Mouse (Mus musculus) spleen, postnatal 14 days (tissue): ENCODE measurements at regions not wholly inside any gene's neighbourhood (a gene's known extent, or its start where the extent isn't known, plus 50 kb on each side); places are given as distances from the start of the nearest gene placed in this dataset.

ENCODE experiments used
- DNase-seq, 2 experiments: peaks; one replicate each; pipeline ENCODE4 v3.0.0; 2021 to 2022; ENCODE audit warnings: low spot score in 2 of 2

DNA sequence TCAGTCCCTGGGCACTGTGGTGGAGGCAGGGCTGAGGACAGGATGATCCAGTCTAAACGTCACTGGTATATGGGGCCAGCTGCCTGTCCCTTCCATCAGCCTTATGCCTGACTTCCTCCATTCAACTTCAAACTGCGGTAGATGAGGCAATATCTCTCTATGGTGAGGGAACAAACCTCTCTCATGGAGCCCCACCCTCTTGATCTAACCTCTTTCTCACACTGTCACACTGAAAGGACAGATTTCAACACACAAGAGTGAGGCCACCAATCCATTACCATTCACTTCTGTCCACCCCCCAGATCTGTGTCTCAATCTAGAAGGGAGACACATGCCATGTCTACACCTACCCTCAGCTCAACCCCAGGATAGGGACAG is 92.5 kb upstream of the Smad3 start:
- DNase-seq: no peak

DNA sequence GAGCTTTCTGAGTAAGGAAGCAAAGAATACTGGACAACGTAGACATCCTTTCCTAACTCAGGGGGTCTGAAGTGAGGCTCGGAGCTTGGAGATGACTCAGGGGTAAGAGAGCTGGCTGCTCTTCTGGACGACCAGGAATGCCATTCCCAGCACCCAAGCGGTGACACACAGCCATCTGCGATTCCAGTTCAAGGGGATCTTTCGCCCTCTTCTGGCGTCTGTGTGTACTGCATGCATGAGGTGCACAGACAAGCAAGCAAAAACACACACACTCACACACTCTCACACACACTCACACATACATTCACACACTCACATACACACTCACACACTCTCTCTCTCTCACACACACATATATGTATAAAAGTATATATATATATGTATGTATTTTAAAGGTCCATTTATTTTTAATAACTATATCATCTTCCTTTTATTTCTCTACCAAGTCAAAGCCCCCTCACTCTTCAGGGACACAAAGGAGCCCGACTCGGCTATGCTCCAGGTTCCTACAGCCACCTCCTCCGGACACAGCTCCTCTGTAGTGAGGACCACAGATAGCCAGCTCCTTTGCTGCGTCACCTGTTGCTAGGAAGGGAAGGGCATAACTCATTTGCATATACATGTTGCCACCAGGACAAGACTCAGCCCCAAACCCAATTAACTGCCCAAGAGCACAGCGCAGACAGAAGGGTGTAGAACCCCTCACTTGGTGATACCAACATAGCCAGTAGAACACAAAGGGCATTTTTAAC is 91.9 kb upstream of the Smad3 start:
- peak in 1 of 2 experiments; percentile 13 for DNase-seq

DNA sequence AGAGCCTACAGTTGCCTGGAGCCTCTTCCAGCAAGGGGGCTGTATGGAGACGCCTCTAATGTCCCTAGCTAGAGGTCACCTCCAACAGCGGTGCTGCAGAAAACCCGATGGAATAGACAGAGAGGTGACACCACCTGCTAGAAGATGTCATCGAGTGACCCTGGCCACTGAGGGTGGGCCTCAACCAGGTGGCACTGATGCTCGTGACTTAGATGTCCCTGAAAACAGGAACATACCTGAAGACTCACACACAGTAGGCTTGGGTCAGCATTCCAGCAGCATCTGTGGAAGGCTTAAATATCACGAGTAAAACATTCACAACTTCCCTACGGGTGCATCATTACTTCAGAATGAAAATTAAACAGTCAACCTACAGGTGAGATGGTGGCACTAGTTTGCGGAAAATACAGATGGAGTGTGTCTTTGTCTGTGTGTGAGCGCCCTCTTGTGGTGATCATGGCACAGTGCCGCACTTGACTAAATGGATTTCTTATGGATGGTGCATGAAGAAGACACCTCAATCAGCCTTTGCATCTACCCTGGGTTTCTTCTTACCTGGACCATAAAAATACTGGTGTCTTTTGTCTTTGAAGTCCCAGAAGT is 86.2 kb upstream of the Smad3 start:
- peak in 1 of 2 experiments; percentile 60 for DNase-seq

DNA sequence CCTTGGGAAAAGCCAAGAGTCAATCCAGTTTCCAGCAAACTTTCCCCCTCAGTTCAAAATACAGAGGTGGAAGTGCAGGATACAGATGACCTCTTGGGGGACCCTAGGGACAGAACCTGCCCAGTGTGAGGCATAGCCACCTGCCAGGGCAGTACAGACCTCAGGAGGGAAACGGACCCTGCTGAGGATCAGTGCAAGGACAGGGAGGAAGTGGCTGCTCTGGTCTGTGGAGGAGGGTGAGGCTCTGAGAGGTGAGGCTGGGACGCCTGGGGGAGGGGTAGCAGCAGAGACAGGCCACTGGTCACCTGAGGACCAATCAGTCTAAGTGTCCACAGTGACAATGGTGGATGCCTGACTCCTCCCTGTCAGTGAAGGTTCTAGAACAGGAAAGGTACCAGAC is 85.6 kb upstream of the Smad3 start:
- no peak for DNase-seq

DNA sequence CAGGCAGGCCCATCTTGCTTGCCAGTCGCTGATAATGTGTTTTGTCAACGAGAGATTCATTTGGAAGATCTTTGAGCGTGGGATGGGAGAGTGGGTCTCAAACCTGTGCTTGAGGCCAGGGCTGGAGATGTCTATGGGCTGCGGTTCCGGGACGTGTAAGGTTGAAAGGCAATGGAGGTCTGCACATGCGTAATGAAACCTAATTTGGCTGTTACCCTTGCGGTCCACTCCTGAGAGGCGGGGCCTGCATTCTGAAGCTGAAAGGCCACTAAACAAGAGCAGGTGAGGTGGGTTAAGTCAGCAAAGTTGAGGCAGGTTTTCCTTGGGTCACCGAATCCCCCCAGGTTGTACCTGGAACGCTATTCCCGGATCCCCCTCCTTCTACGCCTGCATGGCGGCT is 83.3 kb upstream of the Smad3 start:
- no peak for DNase-seq

DNA sequence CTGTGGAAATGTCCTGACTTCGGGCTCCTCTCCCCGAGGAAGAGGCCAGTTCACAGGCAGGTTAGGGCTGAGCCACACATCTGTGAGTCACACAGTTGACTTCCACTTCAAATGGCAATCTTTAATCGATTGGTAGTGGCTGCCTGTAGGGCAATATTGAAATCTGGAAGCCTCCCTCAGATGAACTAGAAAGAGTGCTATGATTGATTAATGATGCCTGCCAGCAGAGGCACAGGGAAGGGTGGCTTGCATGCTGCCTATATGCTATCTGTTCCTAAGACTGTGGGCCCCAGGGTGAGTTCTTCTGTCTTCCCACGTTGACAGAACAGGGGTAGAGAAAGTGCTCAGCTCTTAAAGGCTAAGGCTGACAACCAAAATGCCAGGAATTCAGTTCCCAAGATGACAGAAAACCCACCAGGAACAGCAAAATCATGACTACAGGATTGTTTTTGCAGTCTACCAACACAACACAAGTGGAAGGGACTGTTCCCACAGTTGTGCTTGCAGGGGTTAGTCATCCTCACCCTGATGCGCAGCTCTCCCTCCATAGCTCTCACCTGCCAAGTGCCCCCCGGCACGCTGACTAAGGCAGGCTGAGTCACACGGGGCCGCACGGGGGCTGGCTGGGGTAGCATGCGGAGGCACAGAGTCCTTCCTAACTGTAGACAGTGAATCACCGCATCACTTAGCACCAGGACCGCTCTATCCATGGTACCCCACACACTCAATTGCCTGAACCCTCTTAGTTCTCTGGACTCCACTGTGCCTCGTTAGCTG is 81.4 kb upstream of the Smad3 start:
- no peak for DNase-seq

DNA sequence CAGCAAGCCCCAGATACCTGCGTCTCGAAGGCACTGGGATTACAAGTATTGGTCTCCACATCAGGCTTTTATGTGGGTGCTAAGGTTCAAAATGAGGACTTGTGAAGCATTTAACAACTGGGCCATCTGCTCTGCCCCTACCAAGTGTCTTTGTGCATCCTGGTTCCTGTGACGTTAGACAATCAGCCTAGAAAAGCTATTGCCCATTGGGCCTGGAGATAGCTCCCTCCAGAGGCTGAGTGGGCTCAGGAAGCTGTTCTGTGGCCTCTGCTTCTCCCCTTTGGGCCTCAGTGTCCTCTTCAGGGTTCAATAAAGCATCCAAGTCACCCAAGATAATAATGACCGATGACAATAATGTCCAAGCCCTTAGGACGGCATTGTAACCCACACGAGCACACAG is 79.8 kb upstream of the Smad3 start:
- DNase-seq: no peak

DNA sequence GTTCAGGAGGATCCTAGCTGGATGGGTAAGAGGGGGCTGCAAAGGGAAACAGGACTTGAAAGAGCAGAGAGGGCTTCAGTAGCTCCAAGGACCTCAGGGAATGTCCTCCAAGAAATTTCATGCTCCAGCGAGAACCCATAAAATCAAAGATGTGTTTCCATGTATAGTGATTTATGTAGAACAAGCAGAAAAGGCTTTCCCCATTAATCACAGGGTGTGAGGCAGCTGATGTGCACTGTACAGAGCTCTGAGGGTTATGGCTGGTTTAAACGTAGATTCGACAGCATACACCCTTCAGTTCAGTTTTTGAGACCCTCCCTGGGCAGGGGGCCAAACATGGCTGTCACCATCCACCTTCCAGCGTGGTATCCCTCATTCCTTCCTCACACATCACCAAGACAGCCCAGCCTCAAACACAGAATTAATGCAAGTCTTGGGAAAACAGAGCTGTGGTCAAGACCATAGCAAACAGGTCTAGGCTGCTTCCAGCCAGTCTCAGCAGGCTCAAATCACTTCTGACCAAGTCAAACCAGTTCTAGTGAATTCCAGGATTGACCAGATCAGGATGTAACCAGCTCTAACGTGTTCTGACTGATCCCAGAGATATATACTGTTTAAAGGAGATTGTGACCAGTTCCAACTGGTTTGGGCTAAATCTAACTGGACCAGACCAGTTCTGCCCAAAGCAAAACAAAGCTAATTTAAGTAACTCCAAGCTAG is 78.9 kb upstream of the Smad3 start:
- no peak for DNase-seq

DNA sequence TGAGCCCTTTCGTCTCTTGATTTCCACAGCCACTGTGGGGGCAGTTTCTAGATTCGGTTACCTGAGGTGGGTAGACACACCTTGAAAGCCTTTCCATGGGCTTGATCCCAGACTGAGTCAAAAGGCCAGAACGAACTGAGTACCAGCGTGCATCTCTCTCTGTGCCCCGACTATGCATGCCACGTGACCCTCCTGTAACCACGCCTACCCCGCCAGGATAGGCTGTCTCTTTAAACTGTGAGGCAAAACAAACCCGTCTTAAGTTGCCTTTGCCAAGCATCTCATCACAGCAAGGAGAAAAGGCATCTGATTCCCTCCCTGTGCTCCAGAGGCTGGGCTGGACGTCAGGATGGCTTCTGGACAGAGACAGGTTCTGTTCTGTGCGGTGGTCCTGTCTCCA is 78.2 kb upstream of the Smad3 start:
- no peak for DNase-seq

DNA sequence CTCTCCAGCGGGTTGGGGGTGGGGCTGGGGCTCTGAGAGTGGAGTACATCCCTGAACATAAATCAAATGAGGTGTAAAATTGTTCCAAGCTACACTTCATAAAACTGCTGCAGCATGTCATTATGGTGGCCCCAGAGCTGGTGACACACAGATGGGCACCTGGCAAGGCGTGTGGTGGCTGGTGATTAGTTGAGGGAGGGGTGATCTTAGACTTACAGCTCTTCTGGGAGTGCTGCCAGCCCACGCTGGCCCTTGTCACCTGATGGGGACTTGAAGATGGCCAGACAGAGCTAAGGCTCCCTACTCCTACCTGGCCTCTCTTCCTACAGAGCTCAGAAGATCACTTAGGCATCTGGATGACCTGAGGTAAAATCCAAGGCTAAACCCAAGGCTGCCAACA is 76.6 kb upstream of the Smad3 start:
- DNase-seq: no peak

DNA sequence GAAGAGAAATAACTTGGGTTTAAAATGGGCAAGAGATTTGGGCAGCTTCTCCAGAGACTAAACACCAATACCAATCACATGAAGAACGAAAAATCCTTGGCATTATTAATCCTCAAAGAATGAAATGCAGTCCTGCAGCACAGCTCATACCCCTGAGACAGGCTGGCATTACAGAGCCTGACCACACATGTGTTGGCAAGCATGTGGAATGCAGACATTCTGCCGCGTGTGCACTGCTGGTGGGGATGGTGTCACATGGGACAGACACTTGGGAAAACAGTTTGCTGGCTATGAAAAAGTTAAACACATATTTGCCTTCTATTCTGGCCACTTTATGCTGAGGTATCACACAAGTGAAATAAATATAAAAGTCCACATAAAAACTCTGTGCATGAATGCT is 60.4 kb upstream of the Smad3 start:
- DNase-seq: no peak

DNA sequence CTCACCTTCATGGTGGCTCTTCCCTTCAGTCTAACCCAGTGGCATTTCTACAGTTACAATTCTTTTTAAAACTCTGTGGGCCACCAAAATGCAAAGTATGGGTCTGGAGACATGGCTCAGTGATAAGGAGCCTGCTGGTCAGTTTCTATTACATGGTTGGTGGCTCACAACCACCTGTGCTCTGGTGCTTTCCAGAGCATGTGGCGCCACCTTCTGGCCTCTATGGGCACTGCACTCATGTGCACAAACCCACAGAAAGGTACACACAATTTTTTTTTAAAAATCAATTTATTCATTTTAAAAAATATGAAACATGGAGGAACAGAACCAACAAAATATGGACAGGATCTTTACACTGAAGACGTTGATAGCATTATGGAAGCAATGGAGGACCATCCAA is 58.7 kb upstream of the Smad3 start:
- peak in 1 of 2 experiments; percentile 24 for DNase-seq

DNA sequence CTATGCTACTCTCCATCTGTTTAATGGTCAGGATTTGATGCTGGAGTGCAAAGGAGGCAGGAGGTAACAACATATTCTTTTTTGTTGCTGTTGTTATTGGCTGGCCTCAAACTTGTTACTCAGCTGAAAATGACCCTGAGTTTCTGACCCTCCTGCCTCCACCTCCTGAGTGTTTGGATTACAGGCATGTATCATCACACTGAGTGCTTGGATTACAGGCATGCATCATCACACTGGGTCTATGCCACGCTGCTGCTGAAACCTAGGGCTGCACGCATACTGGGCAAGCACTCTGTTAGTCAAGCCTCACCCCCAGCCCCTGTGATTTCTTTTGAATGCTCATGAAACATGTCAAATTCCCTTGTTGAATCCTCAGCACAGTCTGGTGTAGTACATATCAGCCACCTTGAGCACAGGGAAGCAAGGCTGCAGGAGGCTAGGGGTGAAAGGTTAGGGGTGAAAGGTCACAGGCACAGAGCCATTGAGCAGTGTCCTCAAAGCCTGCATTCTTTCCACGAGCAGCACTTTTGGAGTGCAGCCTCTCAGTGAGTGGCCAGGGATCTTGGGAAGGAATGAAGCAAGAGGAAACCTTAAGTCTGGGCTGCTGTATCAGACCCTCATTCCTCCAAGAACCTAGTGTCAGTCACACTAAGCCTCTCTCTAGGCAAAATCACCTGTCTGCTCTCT is 52.2 kb upstream of the Smad3 start:
- no peak for DNase-seq
